13 mouse cellular contexts compared by ENCODE assay signal in the genomic region with DNA sequence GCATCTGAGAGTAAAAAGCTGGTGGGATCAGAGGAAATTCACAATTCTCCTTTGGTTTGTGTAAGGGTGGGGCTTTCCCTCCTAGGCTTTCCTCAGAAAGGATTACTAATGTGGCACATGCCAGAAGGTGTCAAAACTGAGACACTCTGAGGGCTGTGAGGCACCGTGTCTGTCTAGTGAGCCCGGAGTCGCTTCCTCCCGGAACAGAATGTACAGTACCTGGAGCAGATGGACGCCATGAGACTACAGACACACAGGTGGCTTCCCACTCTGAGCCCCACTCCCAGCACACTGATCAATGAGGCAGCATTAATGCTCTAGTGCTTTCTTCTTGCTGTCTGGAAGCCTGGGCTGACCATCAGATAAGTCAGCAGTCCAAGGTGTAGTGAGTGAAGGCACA.
"Had no signal": no experiment of that assay in that cellular context is flagged by ENCODE, and none has a peak within 500 bp of the region (broad histone marks: within the 10 kb centered on the region; RNA-seq: fewer than 3 reads in every experiment).

No protein-coding gene starts in this region.

- H3K4me1 ChIP-seq: kidney, embryonic 15.5 days; limb, embryonic 10.5 days; liver, embryonic 15.5 days; neural tube, embryonic 12.5 days; stomach, embryonic 15.5 days had no signal

- H3K4me2 ChIP-seq: kidney, embryonic 15.5 days; liver, embryonic 11.5 days; liver, embryonic 15.5 days; neural tube, embryonic 12.5 days; stomach, embryonic 15.5 days had no signal

- H3K27me3 ChIP-seq: kidney, embryonic 15.5 days; liver, embryonic 15.5 days; neural tube, embryonic 12.5 days; stomach, embryonic 15.5 days had no signal

- H3K9me3 ChIP-seq: kidney, embryonic 15.5 days; limb, embryonic 10.5 days; liver, embryonic 15.5 days; neural tube, embryonic 12.5 days; stomach, embryonic 15.5 days had no signal

- H3K9ac ChIP-seq: kidney, embryonic 15.5 days; liver, embryonic 15.5 days; neural tube, embryonic 12.5 days; stomach, embryonic 15.5 days had no signal

- ATAC-seq: lung, postnatal 0 days had no signal

- H3K27ac ChIP-seq: kidney, embryonic 15.5 days; limb, embryonic 10.5 days; liver, embryonic 15.5 days; neural tube, embryonic 12.5 days; stomach, embryonic 15.5 days had no signal

- DNase-seq: kidney, postnatal 14 days; lung, adult 2 months; lung, postnatal 36 days; midbrain, embryonic 14.5 days; thymus, adult 2 months; thymus, postnatal 25 days had no signal

- H3K36me3 ChIP-seq: kidney, embryonic 15.5 days; limb, embryonic 10.5 days; liver, embryonic 15.5 days; stomach, embryonic 15.5 days had no signal

- H3K4me3 ChIP-seq: kidney, embryonic 15.5 days; limb, embryonic 10.5 days; liver, embryonic 15.5 days; neural tube, embryonic 12.5 days; stomach, embryonic 15.5 days had no signal
